Mouse (Mus musculus) forebrain, embryonic 12.5 days (tissue): ENCODE measurements around the gene Ctf2. TPM values are rescaled to one million over a fixed set of nuclear protein-coding genes. Genes with fewer than 3 reads are reported as not detected.
"Not testable (repeated sequence)": the region's sequence is repeated elsewhere in the genome, so short reads cannot be mapped to it uniquely, and the experiment has no call there.

ENCODE experiments used
- ATAC-seq: fragments of 200-750 bp; cut with Nextera tagmentation; 2 replicates; pipeline ENCODE4 v1.8.0; 2017; ENCODE audit warnings: moderate TSS enrichment; ENCODE audit not compliant: low FRiP score
- H3K27ac ChIP-seq: fragments of 300-500 bp; sonication (generic); 2 replicates; pipeline ENCODE4 v1.5.1; 2016; ENCODE audit warnings: mild to moderate bottlenecking
- H3K27me3 ChIP-seq: fragments of 300-500 bp; sonication (generic); 2 replicates; pipeline ENCODE4 v1.6.1; 2016; ENCODE audit warnings: mild to moderate bottlenecking
- H3K36me3 ChIP-seq: fragments of 300-500 bp; sonication (generic); replicated peaks from 2 replicates; pipeline ENCODE4 v1.6.1; 2016; ENCODE audit warnings: mild to moderate bottlenecking
- H3K4me1 ChIP-seq: fragments of 300-500 bp; sonication (generic); 2 replicates; pipeline ENCODE4 v1.6.1; 2016
- H3K4me2 ChIP-seq: fragments of 300-500 bp; sonication (generic); 2 replicates; pipeline ENCODE4 v1.6.1; 2016; ENCODE audit warnings: mild to moderate bottlenecking, moderate library complexity
- H3K4me3 ChIP-seq: fragments of 300-500 bp; sonication (generic); replicated peaks from 2 replicates; pipeline ENCODE4 v1.5.1; 2016; ENCODE audit warnings: mild to moderate bottlenecking
- H3K9ac ChIP-seq: fragments of 300-500 bp; sonication (generic); 2 replicates; pipeline ENCODE4 v1.6.1; 2016; ENCODE audit warnings: mild to moderate bottlenecking
- H3K9me3 ChIP-seq: fragments of 300-500 bp; sonication (generic); 2 replicates; pipeline ENCODE4 v1.6.1; 2016
- WGBS: fragments of 180-500 bp; shearing (Covaris S2); methylation state at CpG from one replicate; pipeline ENCODE4 v1.1.7; 2016; 5-methylcytosine and 5-hydroxymethylcytosine counted together
- polyA plus RNA-seq: library from polyadenylated mRNA; unstranded; fragments of >200 nt; fragmentation: Nextera tagmentation; extraction: Ambion mirVana; gene quantifications from 2 replicates; pipeline ENCODE4 v1.2.1, GENCODE M21; 2016

Gene Ctf2
- polyA plus RNA-seq, 1 experiment from 2014 or later: 0.42 TPM

DNA sequence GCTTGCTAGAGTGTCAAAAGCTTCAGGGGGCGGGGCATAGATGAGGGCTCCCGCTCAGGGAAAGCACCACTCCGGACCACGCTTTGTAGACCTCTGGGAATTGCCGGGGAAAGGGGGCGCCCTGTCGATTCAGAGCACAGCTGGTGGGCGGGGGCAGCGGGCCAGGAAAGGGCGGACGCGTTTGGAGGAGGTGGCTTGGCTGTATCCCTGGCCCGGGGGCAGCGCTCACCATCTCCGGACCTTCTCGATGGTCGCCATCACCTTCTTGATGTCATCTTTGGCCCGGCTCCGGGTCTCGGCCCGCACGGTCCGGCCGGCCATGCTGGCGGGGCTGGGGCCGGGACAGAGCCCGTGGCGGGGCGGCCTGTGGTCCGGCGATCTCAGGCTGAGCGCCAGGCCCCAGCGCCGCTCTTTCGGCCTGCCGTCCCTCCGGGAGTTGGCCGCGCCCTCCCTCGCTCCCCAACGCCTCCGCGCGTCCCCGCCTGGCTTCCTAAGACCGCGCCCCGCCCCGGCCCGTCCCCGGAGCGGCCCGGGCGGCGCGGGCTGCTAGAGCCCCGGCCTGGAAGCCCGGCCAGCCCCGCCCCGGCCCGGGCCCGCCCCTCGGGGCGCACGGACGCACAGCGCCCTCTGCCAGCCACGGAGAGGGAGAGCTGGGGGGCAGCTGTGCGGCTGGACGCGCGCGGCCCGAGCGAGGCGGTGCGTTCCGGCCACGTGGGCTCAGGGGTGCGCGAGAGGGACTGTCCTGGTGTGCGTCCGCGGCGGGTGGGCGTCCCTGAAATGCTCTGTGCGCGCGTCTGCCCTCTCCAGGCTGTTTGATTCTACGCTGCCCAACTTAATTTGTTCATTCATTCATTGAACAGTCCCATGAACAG, 23.5 kb downstream of the Ctf2 start, which contains the start of gene Bcl7c:
Gene Bcl7c (minus strand): TSS at position 727 of the 872 bp plus-strand sequence.
- H3K4me2 ChIP-seq: peak within 1 kb of the TSS; percentile 67
- H3K4me3 ChIP-seq: peak within 1 kb of the TSS; percentile 81
- peak; percentile 88 for ATAC-seq
- peaks cover 29% of the 10 kb centered on the region for H3K36me3 ChIP-seq
- WGBS: under 1% methylated on average over 84 of the region's 90 CpGs
- H3K4me1 ChIP-seq: peaks cover 40% of the 10 kb centered on the region
- H3K9ac ChIP-seq: peak within 1 kb of the TSS; percentile 89
- H3K9me3 ChIP-seq: no peaks in the 10 kb centered on the region
- peak within 1 kb of the TSS; percentile 97 for H3K27ac ChIP-seq
- no peaks in the 10 kb centered on the region for H3K27me3 ChIP-seq

DNA sequence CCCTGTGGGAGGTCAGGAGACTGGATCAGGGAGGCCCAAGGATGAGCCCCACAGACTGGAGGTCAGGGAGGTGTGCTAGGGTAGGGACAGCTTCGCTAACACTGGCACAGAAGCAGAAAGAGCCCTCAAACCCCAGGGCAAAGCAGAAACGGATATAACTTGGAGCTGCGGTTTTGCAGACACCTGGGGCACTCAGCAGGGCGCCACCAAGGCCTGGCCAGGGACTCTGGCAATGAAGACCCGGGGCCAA, 24.1 kb downstream of the Ctf2 start:
- no peaks in the 10 kb centered on the region for H3K9me3 ChIP-seq
- peak; percentile 19 for ATAC-seq
- H3K4me3 ChIP-seq: peak overlapping the region; percentile 81
- peaks cover 34% of the 10 kb centered on the region for H3K36me3 ChIP-seq
- H3K4me2 ChIP-seq: peak overlapping the region; percentile 67
- peak overlapping the region; percentile 97 for H3K27ac ChIP-seq
- no peaks in the 10 kb centered on the region for H3K27me3 ChIP-seq
- 2% methylated on average over 5 of the region's 5 CpGs for WGBS
- H3K4me1 ChIP-seq: peaks cover 35% of the 10 kb centered on the region
- peak overlapping the region; percentile 89 for H3K9ac ChIP-seq

DNA sequence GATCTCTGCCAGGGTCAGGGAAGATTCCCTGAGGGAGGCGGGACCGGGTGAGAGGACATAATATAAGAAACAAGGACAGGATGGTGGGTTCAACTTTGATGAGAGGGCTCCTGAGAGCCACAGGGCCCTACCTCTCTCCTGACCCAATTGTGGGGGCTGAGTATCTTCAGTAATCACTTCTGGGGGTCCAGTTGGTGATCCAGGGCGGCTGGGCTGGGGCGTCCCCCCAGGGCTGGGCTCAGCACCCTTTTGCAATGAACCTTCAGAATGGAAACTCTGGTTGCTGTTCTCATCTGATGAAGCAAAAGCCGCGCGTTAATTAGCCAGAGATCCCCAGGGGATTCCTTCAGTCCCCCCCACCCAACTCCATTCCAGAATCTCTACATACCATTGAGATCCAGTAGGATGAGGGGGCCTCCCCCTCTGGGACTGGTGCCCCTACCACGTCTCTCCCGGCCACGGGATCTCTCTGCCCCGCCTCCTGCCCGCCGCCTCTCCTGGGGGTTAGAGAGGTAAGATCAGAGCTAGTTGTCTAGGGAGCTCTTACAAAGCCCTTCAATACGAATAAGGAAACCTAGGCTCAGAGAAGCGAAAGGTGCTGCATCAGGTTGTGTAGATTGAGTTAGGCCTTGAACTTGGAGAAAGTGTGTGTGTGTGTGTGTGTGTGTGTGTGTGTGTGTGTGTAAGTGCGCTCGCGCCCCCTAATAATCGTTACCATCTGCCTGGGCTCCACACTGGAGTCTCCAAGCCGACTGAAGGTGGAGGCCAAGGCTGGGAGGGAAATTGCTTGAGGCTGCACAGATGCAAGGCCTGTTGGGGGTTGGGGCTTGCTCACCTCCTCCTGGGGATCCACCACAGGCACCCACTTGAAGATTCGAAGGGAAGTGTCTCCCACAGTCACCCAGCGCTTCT, 24.7 kb downstream of the Ctf2 start:
- 24% methylated on average over 22 of the region's 22 CpGs for WGBS
- Histone ChIP-seq H3K4me2 (peak overlapping the region; percentile 67), H3K36me3 (peaks cover 34% of the 10 kb centered on the region), H3K9me3 (no peaks in the 10 kb centered on the region), H3K4me1 (peaks cover 29% of the 10 kb centered on the region), H3K27ac (peak overlapping the region; percentile 97), H3K4me3 (peak overlapping the region; percentile 81), H3K27me3 (no peaks in the 10 kb centered on the region), H3K9ac (peak overlapping the region; percentile 89)
- ATAC-seq: no peak

DNA sequence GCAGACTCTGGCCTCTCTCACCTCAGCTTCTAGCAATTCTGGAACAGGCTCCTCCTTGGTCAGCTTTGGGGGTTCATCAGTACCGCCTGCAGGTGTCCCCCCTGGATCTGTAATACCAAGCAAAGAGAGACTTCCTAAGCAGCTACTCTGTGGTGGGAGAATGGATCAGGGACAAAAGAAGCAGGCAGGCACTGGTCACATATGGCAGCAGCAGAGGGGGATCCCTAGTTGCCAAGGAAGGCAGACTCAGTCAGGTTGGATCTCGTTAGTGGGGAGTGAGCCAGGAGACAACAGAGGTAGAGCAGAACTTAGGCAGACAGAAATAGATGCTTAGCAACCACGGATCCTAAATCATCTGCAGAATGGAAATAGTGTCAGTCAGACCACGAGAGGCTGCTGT, 26.3 kb downstream of the Ctf2 start:
- no peak overlapping the region for H3K4me2 ChIP-seq
- H3K9ac ChIP-seq: no peak overlapping the region; the same call in 1 of the 2 replicates
- peaks cover 20% of the 10 kb centered on the region for H3K4me1 ChIP-seq
- ATAC-seq: no peak
- no peaks in the 10 kb centered on the region for H3K9me3 ChIP-seq
- H3K27me3 ChIP-seq: no peaks in the 10 kb centered on the region
- WGBS: 68% methylated on average over 4 of the region's 4 CpGs
- H3K36me3 ChIP-seq: peaks cover 34% of the 10 kb centered on the region
- no peak overlapping the region for H3K27ac ChIP-seq
- H3K4me3 ChIP-seq: no peak overlapping the region

DNA sequence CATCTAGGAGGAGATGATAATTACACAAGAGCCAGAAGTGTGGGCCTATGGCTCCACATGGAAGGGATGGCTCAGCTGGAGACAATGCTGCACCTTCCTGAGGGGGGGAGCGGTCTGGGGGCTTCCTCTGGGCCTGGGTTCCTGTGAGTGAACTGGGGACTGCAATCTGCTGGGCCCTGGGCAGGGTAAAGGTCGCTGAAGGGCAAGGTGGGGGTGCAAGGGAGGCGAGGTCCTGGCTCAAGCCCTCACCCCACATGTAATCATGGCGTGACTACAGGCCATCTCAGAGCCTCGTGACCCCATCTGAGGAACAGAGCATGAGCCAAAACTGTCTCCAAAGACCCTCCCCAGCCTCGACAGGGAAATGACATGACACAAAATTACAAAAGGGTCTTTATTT, 27.4 kb downstream of the Ctf2 start:
- no peaks in the 10 kb centered on the region for H3K9me3 ChIP-seq
- H3K36me3 ChIP-seq: peaks cover 41% of the 10 kb centered on the region
- no peak for ATAC-seq
- no peak overlapping the region for H3K9ac ChIP-seq
- no peak overlapping the region for H3K4me3 ChIP-seq
- no peak overlapping the region for H3K27ac ChIP-seq
- H3K4me2 ChIP-seq: no peak overlapping the region
- H3K4me1 ChIP-seq: peaks cover 20% of the 10 kb centered on the region
- no peaks in the 10 kb centered on the region for H3K27me3 ChIP-seq
- 74% methylated on average over 6 of the region's 6 CpGs for WGBS

DNA sequence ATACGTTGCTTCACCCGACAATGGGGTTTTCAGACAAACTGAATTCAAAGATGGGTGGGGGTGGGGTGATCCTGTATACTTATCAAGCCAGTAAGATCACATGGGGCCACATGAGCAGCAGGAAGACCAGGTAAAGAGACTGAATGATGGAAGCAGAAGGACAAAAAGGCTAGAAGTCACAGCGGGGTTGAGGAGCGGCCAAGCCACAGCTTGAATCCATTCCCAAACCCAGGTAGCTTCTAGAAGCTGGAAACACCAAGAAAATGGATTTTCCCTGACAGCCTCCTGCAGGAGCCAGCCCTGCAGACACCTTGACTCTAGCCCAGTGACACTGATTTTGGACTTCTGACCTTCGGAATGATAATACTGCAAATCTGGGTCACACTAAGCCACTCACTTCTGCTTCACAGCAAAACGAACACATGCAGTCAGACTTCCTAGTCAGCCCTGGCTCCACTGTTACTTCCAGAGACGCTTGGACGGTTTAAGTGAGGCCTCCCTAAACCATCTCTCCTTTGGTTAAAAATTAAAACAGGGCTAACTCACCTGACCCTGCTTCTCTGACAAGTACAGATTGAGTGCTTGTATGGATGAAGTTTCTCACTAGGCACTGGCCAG, 28.3 kb downstream of the Ctf2 start:
- Histone ChIP-seq H3K9ac (no peak overlapping the region), H3K36me3 (peaks cover 41% of the 10 kb centered on the region), H3K4me1 (peaks cover 14% of the 10 kb centered on the region), H3K27ac (no peak overlapping the region), H3K4me3 (no peak overlapping the region), H3K4me2 (no peak overlapping the region), H3K9me3 (no peaks in the 10 kb centered on the region), H3K27me3 (no peaks in the 10 kb centered on the region)
- WGBS: 94% methylated on average over 8 of the region's 8 CpGs
- ATAC-seq: no peak

DNA sequence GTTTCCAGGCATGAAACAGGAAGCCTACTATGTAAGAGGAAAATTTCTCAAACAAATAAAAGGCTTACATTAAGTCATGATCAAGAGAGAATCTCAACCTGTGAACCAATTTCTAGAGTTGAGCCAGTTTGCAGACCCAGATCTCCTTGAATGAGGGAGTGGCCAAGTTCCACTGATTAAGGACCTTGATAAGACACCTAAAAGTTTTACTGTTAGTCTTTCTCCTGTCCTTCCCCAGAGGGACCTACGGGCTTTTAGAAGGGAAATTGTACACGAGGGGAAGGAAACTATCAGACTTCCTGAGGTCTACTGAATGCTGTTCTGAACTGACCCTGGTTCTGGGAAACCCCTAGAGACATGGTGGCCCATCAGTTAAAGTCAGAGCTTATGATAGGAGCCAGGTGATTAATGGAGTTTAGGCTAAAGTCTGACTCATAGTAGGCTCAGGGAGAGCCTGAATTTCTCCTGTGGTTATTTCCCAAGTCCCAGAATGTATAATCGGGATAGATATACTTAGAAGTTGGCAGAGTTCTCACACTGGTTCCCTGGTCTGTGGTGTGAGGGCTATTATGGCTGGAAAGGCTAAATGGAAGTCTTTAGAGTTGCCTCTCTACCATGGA, 31.1 kb downstream of the Ctf2 start:
- Histone ChIP-seq H3K4me3 (no peak overlapping the region), H3K36me3 (peaks cover 34% of the 10 kb centered on the region), H3K4me1 (no peaks in the 10 kb centered on the region), H3K9me3 (no peaks in the 10 kb centered on the region), H3K4me2 (no peak overlapping the region), H3K9ac (no peak overlapping the region), H3K27me3 (no peaks in the 10 kb centered on the region), H3K27ac (no peak overlapping the region)
- WGBS: 91% methylated on average over 3 of the region's 3 CpGs
- no peak for ATAC-seq

DNA sequence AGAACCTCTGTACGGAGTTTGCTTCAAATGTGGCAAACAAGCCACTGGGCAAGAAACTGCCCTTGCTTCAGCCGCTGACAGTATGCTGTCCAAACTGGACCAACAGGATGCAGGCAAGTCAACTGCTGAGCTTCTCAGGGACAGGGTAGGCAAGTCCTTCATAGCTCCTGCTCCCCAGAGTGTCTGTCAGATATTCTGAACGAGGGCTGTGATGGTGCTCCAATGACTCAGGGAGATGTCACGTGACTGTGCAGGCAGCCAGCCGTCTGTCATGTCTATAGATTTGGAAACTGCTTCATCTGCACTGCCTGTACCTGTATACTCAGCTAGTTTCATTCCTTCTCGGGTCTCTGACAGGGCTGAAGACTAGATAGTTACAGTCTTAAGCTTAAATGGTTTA, 33.0 kb downstream of the Ctf2 start:
- no peak for ATAC-seq
- Histone ChIP-seq H3K4me3 (no peak overlapping the region), H3K36me3 (peaks cover 22% of the 10 kb centered on the region)

DNA sequence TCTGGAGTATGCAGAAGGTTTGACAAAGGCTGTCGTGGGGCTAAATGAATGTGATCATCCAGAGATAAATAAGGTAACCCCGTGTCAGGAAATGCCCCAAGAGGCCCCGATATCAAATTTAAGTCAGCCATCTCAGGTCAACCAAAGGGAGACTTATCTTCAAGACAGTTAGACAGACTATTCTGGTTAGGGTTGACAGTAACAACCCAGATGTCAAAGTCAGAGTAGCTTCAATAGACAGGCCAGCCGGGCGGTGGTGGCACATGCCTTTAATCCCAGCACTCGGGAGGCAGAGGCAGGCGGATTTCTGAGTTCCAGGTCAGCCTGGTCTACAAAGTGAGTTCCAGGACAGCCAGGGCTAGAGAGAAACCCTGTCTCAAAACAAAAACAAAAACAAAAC, 38.2 kb downstream of the Ctf2 start:
- H3K4me3 ChIP-seq, H3K27me3 ChIP-seq, H3K9ac ChIP-seq, H3K9me3 ChIP-seq, H3K4me2 ChIP-seq, H3K36me3 ChIP-seq, H3K27ac ChIP-seq, ATAC-seq: not testable (repeated sequence)
- peaks cover 12% of the 10 kb centered on the region for H3K4me1 ChIP-seq
- 93% methylated on average over 7 of the region's 7 CpGs for WGBS

More for the DNA sequence above, 33.0 kb downstream of the Ctf2 start:
- Histone ChIP-seq H3K9me3 (no peaks in the 10 kb centered on the region), H3K4me1 (no peaks in the 10 kb centered on the region), H3K27ac (no peak overlapping the region), H3K27me3 (no peaks in the 10 kb centered on the region), H3K9ac (no peak overlapping the region), H3K4me2 (no peak overlapping the region)
- WGBS: 80% methylated on average over 6 of the region's 6 CpGs

DNA sequence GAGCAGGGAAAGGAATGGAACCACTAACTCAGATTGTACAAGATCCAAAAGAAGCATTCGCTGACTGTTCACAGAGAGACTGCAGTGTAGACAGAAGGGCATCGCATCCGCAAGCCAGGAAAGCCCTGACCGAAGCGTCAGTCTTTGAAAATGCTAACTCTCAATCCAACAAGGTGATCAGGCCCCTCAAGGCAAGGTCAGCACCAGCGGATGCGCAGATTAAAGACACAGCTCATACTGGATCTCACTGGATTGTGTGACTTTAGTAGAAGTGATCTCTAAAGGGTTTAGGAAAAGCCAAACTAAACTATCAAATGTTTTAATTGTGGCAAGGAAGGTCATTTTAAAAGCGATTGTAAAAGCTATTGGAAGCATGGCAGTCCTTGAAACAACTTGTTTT, 38.7 kb downstream of the Ctf2 start:
- H3K27ac ChIP-seq: no peak overlapping the region
- 93% methylated on average over 8 of the region's 8 CpGs for WGBS
- peaks cover 12% of the 10 kb centered on the region for H3K4me1 ChIP-seq
- no peaks in the 10 kb centered on the region for H3K27me3 ChIP-seq
- H3K4me3 ChIP-seq: no peak overlapping the region
- H3K9ac ChIP-seq: no peak overlapping the region
- H3K9me3 ChIP-seq: no peaks in the 10 kb centered on the region
- no peak for ATAC-seq
- peaks cover 6% of the 10 kb centered on the region; the same call in 1 of the 2 replicates for H3K36me3 ChIP-seq
- no peak overlapping the region for H3K4me2 ChIP-seq

DNA sequence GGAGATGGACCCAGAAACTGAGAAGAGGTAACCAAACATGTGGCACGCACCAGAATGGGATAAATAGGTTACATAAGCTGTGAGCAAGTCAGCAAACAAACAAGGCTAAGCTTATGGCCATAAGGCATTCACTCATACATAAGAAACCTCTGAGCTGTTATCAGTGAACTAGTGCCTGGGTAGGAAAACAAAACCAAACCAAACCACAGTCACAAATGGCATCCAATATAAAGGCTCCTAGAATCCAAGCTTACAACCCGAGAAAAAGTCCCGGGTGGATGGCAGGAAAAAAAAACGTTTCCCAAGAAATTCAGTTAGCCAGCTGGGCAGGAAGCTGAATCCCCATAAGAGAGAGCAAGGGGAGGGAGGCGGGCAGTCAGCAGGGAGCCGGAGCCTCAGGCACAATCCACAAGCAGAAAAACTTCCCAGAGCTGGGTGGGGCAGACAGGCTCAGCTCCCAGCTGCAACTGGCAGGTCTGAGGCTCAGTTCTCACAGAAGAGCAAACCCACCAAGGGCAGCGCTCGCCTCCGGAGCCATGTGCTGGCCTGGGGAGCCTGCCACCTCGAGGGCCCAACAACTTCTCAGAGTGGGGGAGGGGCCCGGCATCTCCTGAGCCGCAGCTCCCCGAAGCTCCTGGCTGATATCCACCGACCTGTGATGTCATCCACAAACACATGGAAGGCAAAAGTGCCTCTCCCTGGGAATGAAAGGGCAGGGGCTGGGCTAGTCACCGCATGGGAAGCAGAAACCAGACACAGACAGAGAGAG, 40.6 kb downstream of the Ctf2 start:
- peak overlapping the region; percentile 19 for H3K4me3 ChIP-seq
- peak; percentile 53 for ATAC-seq
- peak overlapping the region; percentile 47 for H3K9ac ChIP-seq

More for the DNA sequence above, 40.6 kb downstream of the Ctf2 start:
- WGBS: 4% methylated on average over 15 of the region's 15 CpGs
- Histone ChIP-seq H3K36me3 (peaks cover 6% of the 10 kb centered on the region; the same call in 1 of the 2 replicates), H3K27me3 (no peaks in the 10 kb centered on the region), H3K4me1 (peaks cover 12% of the 10 kb centered on the region), H3K4me2 (peak overlapping the region; percentile 48), H3K27ac (peak overlapping the region; percentile 60; the same call in 1 of the 2 replicates), H3K9me3 (no peaks in the 10 kb centered on the region)
